Mouse (Mus musculus): ENCODE results near the gene Specc1l.

GRCm38 (mm10) chr10:75332268-75332667 lies 120.4 kb downstream of the Specc1l start:
- TF ChIP-seq CTCF (IDR thresholded peaks at IDR 0.05; ENCODE audit: low read depth) (no peak), EP300 (optimal IDR thresholded peaks at IDR 0.05) (no peak)
